Mouse (Mus musculus) hematopoietic stem cell, adult 5-6 weeks (primary cell): Measurements from ENCODE around the gene Ccnj. TPM values are rescaled to one million over a fixed set of nuclear protein-coding genes. Genes with fewer than 3 reads are reported as not detected.

Experiments used
- ATAC-seq, 2 experiments: fragments of 125-278 bp in 1 of 2; replicated peaks in 1 of 2; 2 replicates each; pipeline ENCODE4 v1.8.0; 2016 to 2017; ENCODE audit warnings: inconsistent platforms in 2 of 2, mild to moderate bottlenecking in 2 of 2, moderate number of reproducible peaks in 2 of 2, low read depth in 1 of 2, moderate TSS enrichment in 1 of 2; ENCODE audit not compliant: low FRiP score in 2 of 2, poor library complexity in 2 of 2, severe bottlenecking in 2 of 2, insufficient read depth in 1 of 2, low TSS enrichment in 1 of 2
- total RNA-seq: library from RNA; stranded (forward); fragments of 172-1452, 232-1000 nt; gene quantifications from 2 replicates; pipeline ENCODE4 v1.2.3, GENCODE M21; 2017

Ccnj gene
- 9.0 and 11.2 TPM in 2 replicates for total RNA-seq

GRCm38 (mm10) chr19:40830703-40831415 is at the start of gene Ccnj:
Gene Ccnj (plus strand): TSS chr19:40831279.
- peak; percentile 84 to 88 for ATAC-seq

- 0 out of 4 replicates have a peak, but pooled peaks of 1 of the 2 experiments have one; percentile 17 for ATAC-seq
These were observed 42.9 kb upstream of the Ccnj start for GRCm38 (mm10) chr19:40788004-40788714.

GRCm38 (mm10) chr19:40788715-40789084 is 42.4 kb upstream of the Ccnj start:
- ATAC-seq = peak; percentile 46 to 80

GRCm38 (mm10) chr19:40805176-40805737 is 25.8 kb upstream of the Ccnj start:
- ATAC-seq = no peak

- peak; percentile 88 to 91 for ATAC-seq
These were observed 21.2 kb upstream of the Ccnj start for GRCm38 (mm10) chr19:40809858-40810257.

- no peak for ATAC-seq
These were observed 19.2 kb upstream of the Ccnj start for GRCm38 (mm10) chr19:40811840-40812239.

GRCm38 (mm10) chr19:40812778-40813177 is 18.3 kb upstream of the Ccnj start:
- no peak for ATAC-seq

GRCm38 (mm10) chr19:40813385-40813784 is 17.7 kb upstream of the Ccnj start:
- ATAC-seq = peak; percentile 80 to 93

- no peak for ATAC-seq
These were observed 15.4 kb upstream of the Ccnj start for GRCm38 (mm10) chr19:40815645-40816183.

- ATAC-seq = no peak
These were observed 13.1 kb upstream of the Ccnj start for GRCm38 (mm10) chr19:40817901-40818532.

- ATAC-seq = peak; percentile 91 to 95
These were observed 12.3 kb upstream of the Ccnj start for GRCm38 (mm10) chr19:40818764-40819163.

- ATAC-seq = no peak
These were observed 9.7 kb upstream of the Ccnj start for GRCm38 (mm10) chr19:40821306-40821825.

GRCm38 (mm10) chr19:40825636-40826035 is 5.4 kb upstream of the Ccnj start:
- no peak for ATAC-seq

- ATAC-seq = no peak
These were observed 4.3 kb upstream of the Ccnj start for GRCm38 (mm10) chr19:40826735-40827134.

GRCm38 (mm10) chr19:40830198-40830597 is 881 bp upstream of the Ccnj start:
- ATAC-seq = no peak

GRCm38 (mm10) chr19:40831416-40832201 is 530 bp downstream of the Ccnj start:
- ATAC-seq = peak; percentile 28 to 38; a peak in 1 of 4 replicates

GRCm38 (mm10) chr19:40832361-40832760 is 1.3 kb downstream of the Ccnj start:
- no peak; a peak in 1 of 4 replicates for ATAC-seq
